Mouse (Mus musculus) right cerebral cortex, postnatal 4 days (tissue): ENCODE measurements at regions not wholly inside any gene's neighbourhood (a gene's known extent, or its start where the extent isn't known, plus 50 kb on each side); places are given as distances from the start of the nearest gene placed in this dataset.

Source experiments
- DNase-seq: peaks from one replicate; pipeline ENCODE4 v3.0.0-alpha.2; 2022

DNA sequence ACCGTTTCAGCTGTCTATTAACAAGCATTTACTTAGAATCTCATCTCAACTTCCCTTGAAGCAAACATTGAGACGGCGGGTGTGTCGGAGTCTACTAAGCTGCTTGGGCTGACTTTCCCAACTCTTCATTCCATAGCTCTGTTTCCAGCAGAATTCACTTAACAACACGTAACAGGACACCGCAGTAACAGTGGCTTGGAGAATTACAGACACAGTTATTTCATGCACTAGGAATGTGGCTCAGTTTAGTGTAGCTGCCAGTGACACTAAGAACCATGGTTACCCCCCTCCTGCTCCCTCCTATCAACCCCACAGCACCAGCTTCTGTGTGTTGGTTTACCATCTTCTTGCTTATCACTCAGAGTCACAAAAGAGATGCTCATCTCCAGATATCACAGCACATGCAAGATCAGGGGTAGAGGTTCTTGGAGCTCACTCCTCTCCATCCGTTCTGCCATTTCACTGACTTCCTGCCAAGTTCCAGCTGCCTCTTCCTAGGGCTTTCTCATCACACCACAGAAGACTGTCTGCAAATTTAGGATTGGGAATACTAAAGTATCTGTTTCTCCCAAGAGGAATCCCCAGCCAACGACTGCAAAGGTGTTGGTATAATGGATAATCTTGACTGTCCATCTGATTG, 90.7 kb downstream of the Banf2 start:
- no peak for DNase-seq

DNA sequence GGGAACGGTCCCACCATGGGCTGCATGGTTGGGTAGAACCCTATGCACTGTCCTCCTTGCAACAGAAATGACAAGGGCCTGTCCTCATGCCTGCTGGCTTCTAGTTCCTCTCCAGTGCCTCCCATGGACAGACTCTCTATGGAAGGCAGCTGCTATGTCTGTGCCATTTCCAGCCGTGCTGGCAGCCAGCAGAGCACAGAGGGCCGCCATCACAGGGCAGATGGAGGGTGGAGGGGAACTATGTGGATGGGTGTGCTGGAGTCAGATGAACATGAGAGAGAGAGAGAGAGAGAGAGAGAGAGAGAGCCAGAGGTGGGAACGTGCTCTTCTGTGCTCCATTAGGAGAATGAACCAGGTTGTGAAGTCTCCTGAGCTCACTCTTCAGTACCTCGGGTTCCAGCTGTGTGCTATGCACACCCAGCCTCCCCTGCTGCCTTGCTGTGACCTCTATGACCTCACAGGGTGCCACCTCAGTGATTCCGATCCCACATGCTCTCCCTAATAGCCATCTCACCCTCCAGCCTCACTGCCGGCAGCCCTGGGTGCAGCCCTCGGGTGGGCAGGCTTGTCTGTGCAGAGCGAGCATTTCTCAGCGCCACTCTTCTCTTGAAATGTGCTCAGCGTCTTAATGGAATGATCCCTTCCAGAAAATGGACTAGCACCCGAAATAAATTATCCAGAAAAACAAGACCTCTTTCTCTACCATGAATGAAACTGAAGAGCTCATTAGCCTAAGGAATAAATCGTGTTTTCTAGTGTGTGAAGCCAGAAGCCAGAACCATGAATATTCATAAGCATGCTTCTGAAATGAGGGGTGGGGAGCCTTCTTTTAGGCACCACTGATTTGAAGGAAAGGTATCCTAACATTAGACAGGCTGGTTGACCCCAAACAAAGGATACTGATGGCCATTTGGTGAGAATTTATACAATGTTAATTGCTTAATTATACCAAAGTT, 94.5 kb downstream of the Banf2 start:
- no peak for DNase-seq

DNA sequence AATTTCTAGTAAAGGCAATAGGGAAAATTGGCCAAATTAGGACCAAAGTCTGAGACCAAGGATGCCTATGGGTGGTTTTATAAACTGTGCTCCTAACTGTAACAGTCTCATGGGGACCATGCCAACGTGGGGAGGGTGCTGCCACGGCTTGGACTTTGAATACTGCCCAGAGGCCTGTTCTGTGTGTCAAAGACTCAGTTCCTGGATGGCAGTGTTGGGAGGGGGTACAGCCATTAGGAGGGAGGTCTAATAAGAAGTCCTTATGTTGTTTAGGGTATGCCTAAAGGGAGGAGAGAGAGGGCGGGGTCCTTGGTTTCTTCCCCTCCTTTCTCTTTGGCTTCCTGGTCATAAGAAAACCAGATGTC, 95.2 kb downstream of the Banf2 start:
- peak; percentile 20 for DNase-seq

DNA sequence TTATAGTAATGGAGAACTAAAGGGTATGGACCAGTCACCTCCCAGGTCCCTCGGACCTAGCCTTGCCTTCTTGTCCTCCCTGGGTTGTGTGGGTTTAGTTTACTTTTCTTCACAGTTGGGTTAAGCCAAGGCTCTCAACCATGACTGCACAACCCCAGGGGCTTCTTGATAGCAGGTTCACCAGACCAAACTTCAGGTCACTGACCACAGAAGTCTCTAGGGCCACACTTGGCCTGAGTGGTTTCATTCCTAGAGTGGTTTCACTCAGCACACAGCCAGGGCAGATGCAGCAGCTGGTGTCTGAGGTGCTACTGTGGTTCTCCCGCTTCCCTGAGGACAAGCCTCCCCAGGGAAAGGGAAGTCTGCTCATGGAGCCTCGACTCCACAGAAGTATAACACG, 95.7 kb downstream of the Banf2 start:
- no peak for DNase-seq

DNA sequence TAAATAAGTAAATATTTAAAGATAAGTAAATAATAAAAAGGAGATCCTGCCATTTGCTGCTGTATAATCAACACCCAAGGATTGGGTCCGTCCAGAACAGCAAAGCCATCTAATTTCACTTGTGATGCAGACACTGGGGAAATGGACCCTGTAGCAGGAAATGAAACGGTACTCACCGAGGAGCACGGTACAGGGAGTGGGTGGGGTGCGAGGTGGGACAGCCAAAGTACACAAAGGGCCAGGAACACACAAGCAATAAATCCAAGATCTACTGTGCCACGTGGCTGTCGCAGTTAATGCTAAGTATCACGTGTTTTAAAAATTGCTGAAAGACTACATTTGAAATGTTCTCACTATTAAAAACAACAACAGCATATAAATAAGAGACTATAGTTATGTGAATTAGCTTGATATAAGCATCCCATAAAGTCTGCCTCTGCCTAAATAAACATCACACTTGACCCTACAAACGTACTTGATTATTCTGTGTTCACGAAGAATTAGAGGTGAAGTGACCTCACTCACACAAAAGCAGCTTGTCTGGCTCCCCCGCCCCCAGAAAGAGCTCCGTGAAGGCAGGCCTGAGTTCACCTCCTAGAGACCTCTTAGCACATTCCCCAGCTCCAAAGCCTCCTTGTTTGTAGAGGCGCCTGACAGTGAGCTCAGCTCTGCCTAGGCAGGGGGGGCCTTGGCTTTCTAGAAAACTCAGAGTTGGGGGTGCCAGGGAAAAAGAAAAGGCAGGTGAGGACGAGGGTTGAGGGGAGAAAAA, 101.1 kb downstream of the Banf2 start:
- DNase-seq, result no peak

DNA sequence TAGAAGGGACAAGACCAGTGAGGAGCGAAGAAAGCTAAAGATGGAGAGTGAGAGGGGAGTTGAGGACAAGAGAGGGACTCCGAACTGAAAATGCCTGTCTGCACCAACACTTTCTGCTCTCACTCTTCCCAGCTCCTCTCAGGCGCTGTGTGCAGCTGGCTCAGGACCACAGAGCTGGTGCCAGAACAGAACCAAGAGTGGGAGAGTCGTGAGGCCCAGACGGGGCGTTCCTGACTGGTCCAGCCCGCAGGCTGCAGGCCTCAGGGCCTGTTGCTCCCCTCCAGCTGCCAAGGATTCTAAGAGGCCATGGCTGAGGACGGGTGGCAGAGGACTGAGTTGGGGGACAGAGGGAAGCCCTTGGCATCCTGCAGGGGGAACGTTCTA, 101.7 kb downstream of the Banf2 start:
- DNase-seq, result peak; percentile 27

DNA sequence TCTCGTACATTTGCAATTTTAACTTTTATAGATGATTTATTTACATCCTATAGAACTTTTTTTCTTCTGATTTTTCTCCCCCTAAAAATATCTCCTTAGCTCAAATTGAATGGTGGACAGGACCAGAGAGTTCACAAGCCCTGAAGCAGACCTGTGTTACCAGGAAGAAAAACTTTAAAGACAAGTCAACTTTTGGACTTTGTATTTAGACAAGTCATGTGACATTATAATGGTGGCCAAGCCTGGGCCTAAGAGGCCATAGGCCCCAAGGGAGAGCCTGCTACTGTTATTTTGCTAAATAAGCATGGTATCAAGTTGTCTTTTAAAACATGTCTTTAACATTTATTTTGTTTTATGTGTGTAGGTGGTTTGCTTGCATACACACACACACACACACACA, 102.7 kb downstream of the Banf2 start:
- DNase-seq, result no peak

DNA sequence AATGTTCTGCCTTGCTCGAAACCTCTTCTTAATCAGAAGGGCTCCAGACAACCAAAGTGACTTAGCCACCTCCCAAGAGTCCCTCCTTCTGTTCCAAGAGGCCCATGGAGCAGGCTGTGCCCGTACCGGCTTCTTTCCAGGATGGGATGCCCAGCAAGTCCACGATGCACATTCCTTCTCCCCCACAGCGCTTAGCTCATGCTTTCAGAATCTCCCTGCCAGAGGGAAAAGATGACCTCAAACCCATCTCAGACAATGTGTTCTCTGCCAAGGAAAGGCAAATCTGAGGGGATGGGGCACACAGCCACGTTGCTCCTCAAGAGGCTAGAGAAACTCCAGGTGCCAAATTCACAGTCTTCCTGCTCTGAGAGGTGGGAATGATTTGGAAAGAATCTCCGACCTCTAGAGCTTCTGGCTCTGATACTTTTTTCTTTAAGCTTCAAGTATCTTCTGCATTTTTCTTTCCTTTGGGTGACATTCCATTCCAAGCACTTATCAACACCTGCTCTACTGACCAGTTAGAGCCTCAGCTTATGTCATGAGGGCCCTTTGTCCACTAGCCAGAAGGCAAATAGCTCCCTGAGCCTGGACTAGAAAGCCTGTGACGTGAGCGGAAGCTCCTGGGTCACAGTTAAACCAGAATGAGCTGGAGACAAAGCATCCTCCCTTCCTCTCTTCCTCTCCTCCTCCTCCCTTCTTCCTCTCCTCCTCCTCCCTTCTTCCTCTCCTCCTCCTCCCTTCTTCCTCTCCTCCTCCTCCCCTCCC, 110.9 kb downstream of the Banf2 start:
- DNase-seq, result no peak

DNA sequence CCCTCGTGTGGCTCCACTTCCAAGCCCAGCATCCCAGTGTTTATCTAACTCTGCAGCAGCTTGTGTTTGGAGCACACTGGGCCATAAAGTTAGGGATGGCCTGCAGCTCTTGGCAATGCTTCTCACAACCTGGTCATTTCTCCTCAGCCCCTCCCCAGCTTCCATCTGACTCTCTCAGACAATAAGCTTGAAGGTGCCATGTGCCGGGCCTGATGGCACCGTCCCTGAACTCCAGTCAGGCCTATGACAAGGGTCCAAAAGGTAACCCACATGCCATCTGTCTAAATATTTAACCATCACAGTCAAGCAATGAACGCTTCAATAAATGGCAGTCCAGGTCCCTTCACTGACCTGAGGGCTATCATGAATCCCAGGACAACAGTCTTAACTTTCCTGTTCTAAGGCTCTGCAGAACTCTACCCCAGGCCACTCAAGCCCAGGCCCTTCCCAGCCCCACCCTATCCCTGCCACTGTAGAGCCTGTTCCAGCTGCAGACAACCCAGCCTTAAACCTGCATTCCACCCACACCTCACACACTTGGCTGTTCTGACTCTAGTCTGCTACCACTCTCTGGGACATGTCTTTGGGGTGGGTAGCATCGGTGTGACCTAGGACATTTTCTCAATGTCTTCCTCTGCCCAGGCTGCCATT, 111.8 kb downstream of the Banf2 start:
- no peak for DNase-seq

DNA sequence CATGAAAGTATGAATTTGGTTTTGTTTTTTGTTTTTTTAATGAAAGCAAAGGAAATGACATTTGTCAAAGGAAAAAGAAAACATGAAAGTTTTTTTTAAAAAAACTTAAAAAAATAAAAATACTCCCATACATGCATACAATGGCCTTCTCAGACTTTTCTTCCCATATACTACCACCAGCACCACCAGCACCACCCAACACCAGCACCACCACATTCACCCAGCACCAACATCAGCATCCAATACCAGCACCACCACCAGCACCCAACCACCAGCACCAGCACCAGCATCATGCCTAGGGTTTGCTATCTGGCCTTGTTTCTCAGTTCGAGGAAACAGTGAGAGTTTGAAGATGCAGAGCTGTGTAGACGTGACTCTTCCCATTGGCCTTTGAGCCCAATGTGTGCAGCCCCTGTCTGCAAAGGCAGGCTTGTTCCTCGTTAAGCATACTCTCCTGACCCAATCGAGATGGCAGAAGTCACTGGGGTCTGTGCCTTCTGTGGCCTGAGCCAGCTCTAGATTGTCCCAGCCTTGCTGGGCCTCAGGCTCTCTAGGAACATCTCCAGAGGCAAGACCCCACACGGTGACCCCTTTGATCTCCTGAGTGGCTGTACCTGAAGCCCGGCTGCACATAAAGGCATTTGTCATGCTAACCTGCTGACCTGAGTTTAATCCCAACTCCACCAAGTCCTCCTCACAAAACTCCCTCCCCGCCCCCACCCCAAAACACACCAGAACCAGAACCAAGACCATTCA, 113.8 kb upstream of the Mgme1 start:
- no peak for DNase-seq

DNA sequence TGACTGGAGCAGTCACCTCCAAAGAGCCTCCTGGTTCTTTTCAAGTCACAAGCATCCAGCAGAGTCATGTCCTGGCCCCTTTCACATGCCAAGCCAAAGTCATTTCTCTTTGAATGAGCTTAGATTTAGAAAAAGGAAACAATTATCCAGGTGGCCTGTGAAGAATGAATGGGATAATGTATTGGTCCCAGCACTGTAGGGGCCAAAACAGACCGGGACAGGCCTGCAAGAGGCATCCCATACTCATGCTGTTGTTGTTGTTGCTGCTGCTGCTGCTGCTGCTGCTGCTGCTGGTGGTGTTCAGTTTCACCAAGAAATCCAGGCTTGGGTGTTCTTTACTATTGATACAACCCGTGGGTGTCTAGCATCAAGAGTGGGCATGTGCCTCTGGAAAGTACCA, 113.1 kb upstream of the Mgme1 start:
- DNase-seq, result no peak

DNA sequence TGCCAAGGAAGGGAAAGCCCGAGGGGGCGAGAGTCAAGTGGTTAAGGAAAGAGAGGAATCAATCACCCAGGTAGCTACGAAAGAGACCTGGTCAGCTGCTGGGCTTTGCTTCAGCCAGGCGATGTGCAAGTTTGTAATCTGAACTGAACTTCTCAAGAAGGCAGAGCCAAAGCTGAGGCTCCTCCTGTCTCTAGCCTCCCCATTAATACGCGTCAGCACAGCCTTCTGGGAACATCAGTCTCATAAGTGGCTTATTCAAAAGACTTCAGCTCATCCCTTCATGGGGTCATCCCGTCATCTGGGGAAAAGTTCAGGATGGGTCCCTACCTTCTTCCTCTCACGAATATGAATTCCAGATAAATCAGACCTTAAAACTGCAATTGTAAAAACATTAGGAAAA, 112.2 kb upstream of the Mgme1 start:
- DNase-seq, result no peak

DNA sequence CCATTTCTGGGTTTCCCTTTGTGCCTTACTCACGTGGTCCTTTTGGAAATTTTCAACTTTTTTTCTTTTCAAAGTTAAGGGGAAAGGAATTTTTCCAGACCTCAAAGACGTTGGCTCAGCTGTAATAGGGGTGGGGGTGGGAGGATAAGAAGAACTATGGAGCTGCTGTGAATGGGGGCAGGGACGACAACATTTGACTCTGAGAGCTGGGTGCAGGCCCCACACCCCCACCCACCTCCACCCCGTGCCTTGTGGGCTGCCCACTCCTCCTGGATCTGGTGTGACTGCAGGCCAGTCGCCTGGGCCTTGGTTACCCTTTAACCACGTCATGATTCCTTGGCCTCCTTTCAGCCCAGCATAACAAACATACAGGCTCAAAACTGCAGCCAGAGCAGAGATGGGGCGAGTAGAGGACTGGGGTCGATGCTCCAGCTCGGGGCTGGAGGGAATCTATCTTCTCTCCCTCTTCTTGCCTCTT, 110.6 kb upstream of the Mgme1 start:
- no peak for DNase-seq

DNA sequence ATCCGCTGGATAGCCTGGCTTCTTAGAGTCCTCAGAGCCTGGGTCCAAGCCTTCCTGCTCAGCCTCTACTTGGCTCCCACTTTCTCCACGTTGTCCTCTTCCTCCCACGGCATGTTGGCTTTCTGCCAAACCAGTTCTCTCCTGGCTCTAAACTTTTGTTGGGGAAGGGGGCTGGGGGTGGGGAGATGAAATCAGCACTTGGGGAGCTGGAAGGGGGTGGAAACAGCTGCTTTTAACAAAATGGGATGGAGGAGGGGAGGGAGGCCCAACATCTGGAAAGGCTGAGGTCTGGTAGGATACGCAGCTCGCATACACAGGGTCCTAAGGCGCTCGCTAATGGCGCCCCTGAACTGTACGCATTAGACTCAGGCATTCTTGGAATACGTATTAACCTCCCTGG, 110.0 kb upstream of the Mgme1 start:
- no peak for DNase-seq

DNA sequence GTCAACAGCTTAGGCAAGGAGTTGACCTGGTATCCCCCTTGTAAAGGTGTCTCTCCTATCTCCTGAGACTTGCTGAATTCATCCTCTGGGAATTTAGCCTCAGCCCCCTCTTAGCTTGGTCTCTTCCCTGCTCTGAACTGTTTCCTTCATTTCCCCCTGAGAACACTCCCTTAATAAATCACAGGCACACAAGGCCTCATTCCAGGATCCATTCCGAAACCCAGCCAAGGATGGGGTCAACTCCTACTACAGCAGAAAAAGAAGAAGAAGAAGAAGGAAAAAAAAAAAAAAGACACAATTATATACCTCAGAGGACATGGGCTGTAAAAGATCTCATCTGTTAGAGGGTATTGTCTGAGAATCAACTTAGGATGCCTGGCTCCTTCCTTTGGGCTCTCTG, 108.6 kb upstream of the Mgme1 start:
- no peak for DNase-seq

DNA sequence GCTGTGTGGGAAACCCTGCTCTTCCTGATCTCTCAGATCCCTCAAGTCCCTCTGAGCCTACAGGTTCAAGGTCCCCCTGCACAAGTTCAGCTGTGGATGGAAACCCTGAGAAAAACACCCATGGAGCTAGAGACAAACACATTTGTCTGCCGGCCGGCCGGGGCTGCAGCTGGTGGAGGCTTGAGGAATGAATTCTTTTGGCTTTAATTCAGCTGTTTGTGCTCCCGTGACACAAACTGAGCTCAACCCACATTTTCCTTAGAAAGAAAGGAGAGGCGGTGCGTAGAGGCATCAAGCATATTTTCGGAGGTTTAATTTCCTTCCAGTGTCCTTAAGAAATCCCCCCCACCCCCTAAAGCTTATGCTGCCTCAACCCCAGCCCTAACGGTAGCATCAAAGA, 106.4 kb upstream of the Mgme1 start:
- DNase-seq, result no peak

DNA sequence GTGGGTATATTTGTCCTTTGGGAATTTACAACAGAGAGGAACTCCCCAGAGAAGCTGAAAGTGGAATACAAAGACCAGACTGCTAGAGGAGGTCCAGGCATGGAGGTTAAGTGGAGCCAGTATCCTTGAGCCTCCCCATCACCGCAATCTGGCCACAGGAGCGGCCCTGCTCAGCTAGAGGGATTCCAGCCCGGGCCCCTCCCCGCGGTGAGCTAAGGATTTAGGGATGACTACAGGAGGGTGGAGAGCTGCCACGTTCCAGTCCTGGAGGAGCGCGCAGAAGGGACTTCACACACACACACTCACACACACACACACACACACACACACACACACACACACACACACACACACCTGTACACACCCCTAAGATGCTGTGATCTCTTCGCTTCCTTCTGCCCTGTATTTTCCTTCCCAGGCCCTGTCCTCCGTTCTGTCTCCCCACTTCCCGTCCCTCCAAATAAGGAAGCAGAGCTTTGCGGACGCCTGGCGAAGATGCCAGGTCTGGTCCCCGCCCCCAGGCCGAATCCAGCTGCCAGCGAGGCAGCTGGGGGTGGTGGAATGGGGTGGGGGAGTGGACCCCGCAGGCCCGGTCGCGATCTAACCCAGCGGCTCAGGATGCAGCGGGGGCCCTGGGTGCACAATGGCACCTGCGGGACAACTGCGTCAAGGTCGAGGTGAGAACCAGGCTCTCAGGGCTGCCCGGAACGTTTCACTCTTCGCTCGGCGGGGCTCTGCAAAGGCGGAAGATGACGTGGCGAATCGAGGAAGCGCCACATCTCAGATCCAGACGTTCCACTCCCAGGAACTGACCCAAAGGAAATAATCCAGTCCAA, 105.3 kb upstream of the Mgme1 start:
- DNase-seq, result peak; percentile 65

DNA sequence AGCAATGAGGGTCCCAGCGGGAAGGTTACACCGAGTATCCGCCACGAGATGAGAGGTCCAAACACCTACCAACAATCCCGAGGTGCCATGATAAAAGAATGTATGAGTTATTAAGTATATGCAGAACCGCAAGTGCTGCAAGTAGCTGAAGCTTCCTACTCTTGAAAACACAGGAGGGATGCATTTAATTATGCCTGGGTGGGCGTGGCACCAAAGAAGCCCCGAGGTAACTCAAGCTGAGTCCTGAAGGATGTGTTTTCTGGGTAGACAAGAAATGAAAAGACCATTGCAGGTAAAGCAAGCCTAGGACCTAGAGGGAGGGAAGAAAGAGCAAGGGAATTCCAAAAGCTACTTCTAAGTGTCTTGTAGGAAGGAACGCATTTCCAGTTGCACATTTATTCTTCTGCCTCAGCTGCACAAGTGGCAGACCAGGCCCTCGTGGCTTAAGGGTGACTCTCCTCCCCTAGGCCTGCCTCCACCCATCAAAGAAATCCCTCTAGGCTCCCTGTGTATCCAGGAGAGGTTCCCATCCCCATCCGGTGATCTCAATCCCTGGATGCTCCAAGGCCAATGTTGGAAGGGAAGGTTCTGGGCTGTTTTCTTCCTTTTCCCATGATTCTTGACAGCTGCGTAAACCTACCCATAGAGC, 104.2 kb upstream of the Mgme1 start:
- DNase-seq, result no peak

DNA sequence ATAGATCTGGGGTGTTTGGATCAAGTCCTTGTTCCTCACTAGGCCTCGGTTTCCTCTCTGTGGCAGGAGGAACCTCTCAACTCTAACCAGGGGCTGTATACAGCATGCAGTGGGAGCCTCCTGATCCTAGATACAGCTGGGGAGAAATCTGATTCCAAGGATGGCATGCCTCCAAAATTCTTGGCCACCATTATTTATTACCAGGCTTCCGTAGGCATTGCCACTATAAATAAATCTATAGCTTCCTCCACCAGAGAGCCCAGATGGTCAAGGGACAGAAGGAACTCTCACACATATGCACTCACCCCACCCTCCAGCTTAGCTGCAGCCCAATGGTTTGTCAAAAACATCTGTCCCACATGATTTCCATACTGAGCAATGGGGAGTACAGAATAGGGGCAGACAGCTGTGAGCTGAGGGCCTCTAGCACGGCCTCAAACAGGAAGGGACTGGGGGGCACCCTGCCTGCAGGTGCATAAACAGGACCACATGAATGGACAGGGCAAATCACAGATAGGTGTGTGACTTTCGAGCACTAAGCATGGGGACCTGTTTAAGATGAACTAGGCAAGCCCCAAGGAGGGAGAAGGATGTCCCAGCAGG, 100.8 kb upstream of the Mgme1 start:
- no peak for DNase-seq
